Mouse (Mus musculus): Measurements from ENCODE around the gene Trappc5.
A peak's percentile ranks its signal among the peaks of the same experiment; 100 is the strongest.

Trappc5 gene

DNA sequence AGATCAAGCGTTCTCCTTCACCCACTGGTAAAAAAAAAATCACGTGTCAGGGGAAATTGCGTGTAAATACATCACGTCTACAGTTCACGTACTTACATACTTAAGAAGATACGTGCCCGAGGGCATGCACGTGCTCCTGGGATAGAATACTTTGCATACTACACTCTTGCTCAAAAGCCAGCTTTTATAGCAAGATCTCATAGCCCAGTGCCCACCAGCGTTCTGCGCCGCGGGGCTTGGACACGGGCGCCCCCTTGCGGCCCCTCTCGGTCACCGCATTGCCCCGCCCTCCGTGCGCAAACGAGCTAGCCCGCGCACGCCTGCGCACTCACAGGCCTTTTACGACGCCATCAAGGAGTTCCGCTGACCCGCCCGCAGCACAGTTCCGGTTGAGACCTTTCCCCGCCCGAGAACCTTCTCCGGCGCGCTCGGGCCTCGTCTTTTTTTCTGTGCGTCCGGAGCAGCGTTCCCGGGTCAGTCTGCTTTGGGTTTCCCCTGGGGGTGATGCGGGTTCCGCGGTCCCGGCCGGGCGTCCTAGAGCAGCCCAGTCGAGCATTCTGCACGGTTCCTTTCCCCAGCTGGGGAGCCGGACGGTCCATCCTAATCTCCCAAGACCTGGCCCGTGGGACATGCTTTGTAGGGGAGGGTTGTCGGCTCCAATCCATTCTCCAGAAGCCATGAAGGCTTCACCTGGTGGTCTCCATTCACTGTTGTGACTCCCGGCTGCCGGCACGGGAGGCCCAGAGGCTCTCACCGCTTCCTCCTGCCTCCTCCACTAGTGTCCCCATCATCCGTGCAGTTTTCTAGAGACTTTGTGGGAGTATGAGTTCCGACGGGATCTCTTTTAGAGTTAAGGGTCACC is at the start of gene Trappc5:
Trappc5 (plus strand) TSS at position 169 of the 862 bp plus-strand sequence.
- DNase-seq: peak; percentile 96

DNA sequence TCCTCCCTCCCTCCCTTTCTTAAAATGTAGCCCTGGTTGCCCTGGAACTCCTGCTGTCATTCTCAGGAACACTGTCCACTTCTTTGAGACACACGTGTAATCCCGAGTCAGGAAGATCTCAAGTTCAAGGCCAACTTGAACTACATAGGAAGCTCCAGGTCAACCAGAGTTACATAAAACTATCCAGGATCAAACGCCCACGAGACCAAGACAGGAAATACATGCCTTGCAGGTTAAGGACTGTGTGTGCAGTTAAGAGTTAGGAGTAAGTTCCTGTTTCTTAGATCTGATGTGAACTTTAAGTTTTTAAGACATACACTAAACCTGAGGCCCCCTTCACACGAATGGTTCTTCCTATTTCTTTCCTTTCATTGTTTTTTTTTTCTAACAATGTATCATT is 49.1 kb upstream of the Trappc5 start:
- no peak for DNase-seq

DNA sequence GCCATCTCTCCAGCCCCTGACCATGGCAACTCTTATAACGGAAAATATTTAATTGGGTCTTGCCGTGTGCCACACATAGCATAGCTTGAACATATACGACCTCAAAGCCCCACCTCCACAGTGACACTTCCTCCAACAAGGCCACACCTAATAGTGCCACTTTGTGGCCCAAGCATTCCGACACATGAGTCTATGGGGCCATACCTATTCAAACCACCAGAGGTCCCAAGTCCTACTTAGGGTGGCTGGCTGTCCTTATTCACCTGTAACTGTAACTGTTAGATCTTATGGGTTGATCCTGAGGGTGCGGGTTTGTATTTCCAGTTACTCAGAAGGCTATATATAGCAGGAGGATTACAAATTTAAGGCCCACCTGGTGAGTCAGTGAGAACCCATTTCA is 48.1 kb upstream of the Trappc5 start:
- DNase-seq: peak; percentile 55

DNA sequence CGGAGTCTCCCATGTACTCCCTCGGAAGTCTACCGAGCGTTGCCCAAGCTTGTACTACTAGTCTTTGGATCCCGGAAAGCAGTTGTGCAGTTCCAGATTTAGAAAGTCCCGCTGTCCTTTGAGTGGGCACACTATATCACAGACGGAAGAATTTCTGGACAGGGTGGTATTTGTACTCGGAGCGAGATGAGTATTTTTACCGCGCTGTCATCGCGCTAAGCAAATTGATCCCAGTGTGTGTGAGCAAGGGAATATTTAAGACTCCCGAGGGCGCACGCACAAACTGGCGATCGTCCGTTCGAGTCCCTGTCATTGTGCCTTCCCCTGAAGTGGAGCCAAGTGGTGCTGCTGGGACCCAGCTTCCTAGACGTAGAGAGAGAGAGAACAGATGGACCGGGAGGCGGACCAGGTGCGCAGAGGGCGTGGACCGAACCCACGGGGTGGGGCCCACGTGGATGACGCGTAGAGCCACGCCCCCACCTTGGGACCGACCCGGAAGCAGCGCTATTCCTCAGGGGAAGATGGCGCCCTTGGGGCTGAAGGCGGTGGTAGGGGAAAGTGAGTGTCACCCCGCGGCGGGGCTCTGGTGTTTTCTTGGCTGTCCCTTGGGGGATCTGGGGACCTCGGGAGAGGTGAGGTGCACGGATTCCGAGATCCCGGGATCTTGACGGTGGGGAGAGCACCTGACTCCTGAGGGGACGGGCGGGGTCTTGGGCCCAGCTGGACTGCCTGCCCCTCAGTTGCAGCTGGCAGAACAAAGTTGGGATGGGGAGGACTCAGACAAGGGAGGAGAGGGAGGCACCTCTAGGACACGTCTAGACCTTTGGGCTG is 45.2 kb upstream of the Trappc5 start, which contains the start of gene Stxbp2:
Stxbp2 (plus strand) TSS at position 309 of the 831 bp plus-strand sequence.
- peak; percentile 72 for DNase-seq

DNA sequence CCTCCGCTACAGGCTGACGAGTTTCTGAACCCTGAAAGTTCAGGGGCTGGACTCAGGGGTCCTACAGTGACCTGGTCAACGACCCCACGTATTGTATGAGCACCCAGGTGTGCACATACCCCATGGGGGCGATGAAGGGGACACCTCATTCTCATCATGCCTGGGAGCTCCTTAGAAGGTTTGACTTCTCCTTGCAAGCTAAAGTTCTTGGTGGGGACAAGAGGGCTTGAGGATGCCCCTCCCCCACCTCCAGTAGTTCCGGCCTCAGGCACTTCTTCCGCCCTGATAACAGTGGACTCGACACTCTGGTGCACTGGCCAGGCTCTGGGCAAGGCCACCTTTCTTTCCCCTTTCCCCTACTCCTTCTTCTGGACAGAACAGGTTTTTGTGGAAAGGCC is 44.6 kb upstream of the Trappc5 start:
- DNase-seq: peak; percentile 28

DNA sequence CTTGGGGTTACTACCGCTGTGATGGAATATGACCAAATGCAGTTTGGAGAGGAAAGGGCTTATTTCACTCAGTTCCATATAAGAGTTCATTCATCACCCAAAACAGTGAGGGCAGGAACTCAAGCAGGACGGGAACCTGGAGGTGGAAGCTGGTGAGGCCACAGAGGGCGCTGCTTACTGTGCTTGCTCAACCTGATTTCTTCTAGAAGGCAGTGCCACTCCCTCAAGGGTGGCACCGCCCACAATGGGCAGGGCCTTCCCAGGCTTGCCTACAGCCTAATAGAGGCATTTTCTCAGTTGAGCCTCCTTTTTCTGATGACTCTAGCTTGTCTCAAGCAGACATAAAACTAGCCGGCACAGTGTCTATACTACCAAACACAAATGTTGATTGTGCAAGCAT is 30.3 kb upstream of the Trappc5 start:
- DNase-seq: peak; percentile 39

DNA sequence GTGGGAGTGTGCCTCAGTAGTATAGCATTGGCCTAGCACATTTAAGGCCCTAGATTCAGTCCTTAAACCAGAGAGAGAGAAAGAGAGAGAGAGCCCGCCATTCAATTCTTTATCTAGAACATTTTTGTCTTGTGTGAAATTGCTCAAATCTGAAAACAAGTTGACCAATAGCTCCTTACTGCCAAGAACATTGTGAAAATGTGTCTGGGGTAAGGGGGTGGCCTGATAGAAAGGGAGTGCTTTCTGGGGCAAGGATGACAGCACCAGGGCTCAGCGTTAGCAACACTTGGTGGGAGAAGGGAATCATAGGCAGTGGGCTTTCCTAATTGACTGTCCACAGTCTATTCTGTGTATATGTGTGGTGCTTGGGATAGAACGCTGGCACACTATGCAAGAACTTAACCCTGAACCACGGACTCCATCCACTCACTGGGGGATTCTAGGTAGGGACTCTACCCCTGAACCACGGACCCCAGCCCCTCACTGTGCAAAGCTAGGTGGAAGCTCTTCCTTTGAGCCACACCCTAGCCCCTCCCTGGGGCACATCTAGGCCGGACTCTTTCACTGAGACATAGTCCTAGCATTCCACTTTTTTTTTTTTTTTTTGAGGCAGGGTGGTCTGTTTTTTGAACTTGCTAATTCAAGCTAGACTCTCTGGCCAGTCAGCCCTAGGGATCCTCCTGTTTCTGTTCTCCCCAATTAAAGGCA is 29.1 kb upstream of the Trappc5 start:
- DNase-seq: no peak

DNA sequence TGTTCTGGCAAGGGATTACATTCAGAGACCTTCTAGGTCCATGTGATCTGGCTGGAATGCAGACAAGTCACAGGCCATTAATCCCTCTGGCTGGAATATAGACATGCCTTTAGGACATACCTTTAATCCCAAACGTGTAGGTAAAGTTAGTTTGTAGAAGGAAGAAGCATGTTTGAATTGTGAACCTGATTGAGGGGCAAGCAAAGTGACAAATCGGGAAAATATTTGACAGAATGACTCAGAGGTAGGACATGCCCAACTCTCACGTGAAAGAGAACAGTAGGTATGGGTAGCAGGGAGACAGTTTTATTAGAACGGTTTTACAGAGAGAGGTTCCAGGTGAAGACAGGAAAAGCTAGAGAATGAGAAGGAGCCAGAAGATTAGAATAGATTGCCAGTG is 28.5 kb upstream of the Trappc5 start:
- DNase-seq: no peak

DNA sequence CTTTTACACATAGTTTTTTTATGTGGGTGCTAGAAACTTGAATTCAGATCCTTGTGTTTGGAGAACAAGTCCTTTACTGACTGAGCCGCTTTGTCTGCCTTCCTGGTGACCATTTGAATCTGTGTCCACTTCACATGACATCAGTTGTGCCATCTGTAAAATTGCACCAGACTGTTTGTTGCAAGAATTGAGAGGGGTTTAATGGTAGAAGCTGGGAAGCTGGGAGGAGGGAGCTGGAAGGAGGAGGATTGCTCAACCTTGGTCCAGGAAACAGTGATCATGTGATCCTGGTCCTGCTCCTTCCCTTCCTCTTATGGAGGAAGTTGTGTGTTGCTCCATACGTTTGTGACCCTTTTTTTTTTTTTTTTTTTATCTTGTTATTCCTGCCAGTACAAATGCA is 27.8 kb upstream of the Trappc5 start:
- DNase-seq: no peak

DNA sequence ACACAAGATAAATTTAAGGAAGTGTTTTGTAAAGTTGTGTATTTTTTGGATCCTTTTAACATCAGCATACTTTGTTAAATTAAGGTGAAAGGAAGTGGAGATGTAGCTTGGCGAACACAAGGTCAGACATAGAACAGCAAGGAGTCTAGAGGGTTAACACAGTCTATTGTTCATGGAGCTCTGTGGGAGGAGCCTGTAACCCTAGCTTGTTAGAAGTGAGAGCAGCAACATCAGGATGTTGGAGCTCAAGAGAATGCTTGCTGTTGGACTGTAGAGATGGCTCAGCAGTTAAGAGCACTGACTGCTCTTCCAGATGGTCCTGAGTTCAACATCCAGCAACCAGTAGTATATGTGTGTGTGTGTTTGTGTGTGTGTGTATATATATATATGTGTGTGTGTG is 27.1 kb upstream of the Trappc5 start:
- peak; percentile 32 for DNase-seq

DNA sequence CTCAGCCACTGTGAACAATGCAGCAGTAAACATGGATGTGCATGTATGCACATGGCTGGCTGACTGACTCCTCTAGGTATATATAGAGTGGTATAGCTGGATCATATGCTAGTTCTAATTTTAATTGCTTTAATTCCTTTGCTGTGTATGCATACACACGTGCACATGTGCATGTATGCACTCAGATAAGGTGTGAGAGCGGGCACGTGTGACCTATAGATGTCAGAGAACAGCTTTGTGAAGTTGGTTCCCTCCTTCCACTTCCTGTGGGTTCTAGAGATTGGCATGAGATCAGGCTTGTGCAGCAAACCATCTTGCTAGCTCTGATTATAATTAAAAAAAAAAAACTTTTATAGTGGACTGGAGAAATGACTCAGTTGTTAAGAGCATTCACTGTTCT is 23.3 kb upstream of the Trappc5 start:
- DNase-seq: no peak

DNA sequence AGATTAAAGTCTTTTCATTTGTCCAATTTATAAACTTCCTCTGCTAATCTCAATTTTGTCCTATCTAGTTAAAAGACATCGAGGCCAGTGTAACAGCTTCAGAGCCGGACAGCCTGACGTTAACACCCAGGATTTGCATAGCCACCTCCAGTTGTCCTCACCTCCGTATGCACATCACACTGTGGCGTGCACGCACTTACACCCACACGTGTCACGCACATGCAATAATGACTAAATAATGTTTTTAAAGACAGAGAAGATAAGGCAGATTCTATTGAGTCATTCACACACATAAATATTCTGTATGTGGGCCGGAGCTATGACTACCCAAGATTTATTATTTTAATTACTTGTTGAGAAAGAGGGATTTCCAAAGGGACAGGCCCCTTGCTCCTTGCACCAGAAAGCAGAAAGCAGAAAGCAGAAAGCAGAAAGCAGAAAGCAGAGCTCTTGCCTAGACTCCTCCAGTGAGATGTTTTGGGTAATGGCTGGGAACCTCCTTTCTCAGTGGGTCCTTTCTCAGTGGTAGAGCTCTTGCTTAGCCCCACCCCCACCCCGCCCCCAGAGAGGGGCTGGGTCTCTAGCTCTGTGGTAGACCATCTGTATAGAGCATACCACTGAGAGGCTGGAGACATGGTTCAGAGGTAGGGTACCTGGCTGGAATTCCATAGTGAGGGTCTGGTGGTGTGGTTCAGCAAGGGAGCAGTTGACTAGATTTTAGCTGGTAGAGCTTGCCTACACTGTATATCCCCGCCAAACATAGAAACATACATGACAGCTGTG is 21.2 kb upstream of the Trappc5 start:
- no peak for DNase-seq

DNA sequence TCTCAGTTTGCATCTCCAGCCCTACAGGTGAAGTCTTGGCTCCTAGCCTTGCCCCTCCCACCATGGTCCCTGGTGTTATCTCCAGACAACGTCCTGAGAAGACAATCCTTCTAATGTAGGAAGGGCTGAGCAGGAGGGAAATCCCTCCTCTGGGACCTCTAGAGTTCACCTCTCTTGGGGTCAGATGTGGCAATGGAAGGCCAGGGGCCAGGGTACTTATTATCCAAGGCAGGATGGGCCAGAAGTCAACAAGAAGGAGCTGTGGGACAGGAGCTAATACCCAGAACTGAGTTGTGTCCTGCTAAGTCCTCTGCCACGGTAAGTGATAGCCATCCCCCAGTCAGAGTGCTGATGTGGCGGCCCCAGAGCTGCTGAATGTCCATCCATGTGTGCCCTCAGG is 20.6 kb upstream of the Trappc5 start, which contains the start of gene Retn:
Retn (plus strand) TSS at position 245 of the 400 bp plus-strand sequence.
- no peak for DNase-seq

DNA sequence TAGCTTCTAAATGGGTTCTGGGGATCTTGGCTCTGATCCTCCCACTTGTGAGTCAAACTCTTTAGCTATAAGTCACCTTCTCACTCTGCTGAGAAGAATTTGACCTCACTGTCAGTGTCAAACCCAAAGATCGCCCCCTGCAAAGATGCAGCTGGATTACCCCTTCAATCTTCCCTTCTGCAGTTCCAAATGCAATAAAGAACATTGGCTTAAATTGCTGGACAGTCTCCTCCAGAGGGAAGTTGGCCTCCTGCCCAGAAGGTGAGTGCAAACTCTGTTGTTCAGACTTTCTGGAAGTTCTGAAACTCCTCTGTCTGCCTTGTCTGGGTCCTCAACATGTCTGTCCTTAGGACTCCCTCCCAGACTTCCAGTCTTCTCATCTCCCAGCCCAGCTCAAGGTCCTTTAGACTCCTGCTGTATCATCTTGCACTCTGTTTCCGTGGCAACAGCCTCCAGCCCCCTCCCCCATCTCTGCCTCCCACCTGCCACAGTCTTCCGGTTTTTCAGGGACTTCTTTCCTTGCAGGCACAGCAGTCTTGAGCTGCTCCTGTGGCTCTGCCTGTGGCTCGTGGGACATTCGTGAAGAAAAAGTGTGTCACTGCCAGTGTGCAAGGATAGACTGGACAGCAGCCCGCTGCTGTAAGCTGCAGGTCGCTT is 19.2 kb upstream of the Trappc5 start:
- peak; percentile 43 for DNase-seq

DNA sequence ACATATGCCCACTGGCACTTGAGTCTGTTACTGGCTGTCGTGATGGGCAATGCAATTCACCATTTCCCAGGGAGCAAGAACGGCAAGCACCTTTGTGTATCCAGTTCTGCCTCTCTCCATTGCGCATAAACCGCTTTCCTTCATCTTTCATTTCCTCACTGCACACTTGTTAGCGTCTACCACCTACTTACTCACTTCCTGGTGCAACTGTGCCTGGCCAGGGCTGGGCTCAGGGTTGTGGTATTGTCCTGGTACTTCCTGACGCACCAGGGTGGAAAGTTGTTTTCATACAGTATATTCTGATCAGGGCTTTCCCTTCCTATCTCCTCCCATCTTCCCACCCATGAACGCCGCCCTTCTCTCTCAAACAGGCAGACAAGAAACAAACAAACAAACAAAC is 15.2 kb upstream of the Trappc5 start:
- DNase-seq: no peak

DNA sequence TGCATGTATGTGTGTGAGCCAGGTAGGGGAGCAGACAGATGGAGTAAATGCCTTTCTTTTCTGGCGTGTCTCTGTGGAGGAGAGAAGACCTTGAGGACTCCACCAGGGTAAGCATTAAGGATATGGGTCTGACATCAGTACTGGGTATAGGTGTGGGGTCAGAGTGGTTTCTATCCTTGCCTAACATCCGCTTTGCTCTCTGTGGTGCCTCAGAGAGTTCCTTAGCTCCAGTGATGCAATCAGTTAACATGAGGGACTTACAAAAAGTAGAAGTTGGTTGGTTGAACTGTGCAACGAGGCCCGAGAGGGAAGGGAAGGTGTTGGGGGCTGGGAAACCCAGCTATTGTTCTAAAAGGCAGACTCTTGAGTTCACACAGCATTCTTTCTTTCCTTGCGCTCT is 11.7 kb upstream of the Trappc5 start:
- no peak for DNase-seq

DNA sequence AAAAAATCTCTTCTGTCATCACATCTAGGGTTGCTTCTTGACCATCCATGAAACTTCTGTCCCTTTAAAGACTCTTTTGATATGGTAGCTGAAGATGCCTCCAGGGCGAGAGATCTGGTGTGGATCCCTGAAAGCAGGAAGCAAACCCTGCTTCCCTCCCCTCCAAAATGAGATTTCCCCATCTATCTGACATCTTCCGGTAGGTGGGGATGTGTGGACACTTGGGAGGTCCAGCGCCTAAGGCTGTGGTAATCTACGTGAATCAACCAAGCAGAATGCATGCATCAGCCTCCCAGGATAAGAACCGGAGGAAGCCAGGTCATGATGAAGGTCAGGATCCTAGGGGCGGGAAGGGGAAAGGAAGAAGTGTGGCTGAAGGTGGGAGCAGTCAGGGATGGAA is 10.6 kb upstream of the Trappc5 start, which contains the start of gene Mcemp1:
Mcemp1 (plus strand) TSS at position 248 of the 400 bp plus-strand sequence.
- no peak for DNase-seq

DNA sequence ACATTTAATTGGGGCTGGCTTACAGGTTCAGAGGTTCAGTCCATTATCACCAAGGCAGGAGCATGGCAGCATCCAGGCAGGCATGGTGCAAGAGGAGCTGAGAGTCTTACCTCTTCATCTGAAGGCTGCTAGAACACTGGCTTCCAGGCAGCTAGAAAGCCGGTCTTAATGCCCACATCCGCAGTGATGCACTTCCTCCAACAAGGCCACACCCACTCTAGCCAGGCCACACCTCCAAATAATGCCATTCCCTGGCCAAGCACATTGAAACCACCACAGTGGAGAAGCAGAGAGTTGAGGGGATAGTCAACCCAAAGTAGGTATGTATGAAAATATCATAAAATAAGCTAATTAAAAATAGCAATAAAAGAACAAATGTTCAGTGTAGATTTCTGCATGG is 5.7 kb upstream of the Trappc5 start:
- DNase-seq: no peak

DNA sequence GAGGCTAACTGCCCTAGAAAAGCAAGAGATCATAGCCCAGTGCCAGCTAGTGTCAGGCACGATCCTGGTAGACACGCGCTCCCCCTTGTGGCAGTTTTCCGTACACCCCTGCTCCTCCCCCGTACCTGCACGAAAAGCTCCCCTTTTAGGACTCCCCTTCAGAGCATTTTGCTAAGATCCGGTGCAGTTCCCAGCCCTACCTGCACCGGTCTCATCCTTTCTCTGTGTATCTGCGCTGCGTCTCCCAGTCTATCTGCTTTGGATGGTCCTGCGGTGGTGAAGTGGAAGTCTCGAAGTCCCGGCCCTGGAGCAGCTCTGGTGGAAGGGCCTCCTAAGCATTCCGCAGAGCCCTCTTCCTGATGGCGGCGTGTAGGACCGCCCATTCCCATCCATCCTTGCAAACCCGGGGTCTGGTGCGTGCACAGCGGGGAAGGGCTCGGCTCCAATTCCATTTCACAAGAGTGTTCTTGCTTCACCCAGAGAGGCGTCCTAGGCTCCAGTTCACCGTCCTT is 4.1 kb upstream of the Trappc5 start, which contains the start of gene Fcor:
Fcor (minus strand) TSS at position 383 of the 512 bp plus-strand sequence.
- peak; percentile 88 for DNase-seq

DNA sequence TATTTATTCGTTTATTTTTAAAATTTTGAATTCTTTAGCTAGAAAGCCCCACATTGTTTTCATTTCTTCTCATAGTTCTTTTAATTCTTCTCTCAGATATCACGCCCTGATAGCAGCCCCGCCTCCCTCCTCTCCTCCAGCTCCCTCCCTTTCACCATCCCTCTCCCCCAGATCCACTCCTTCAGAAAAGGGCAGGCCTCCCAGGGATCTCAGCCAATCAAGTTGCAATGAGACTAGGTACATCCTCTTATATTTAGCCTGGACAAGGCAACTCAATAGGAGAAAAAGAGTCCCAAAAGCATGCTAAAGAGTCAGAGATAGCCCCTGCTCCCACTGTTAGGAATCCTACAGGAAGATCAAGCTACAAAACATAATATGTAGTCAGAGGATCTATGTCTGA is 1.4 kb upstream of the Trappc5 start:
- DNase-seq: no peak

DNA sequence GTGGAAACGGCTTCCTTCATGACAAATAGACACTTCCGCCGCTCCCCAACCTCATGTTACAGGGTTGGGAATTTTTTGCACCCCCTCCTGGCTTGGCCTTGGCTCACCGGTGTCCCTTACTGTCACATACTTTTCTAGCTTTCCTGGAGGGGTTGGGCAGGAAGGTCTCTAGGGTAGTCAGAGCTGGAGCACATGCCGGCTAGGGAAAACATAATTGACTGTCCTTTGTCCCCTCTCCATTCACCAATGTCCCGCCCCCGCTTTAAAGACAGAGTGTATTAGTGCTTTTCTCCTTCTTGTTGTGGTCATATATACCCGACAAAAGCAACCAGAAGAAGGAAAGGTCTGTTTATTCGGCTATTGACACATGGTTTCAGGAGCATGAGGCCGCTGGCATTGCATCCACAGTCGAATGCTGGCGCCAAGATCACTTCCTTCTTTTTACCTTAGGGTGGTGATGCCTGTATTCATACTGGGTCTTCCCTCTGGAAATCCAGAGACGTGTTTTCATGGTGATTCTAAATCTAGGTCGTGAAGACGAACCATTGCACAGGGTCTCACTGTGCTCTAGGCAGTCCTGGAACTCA is 987 bp downstream of the Trappc5 start:
- DNase-seq: no peak
